8 mouse cellular contexts compared by ENCODE assay signal in the genomic region with DNA sequence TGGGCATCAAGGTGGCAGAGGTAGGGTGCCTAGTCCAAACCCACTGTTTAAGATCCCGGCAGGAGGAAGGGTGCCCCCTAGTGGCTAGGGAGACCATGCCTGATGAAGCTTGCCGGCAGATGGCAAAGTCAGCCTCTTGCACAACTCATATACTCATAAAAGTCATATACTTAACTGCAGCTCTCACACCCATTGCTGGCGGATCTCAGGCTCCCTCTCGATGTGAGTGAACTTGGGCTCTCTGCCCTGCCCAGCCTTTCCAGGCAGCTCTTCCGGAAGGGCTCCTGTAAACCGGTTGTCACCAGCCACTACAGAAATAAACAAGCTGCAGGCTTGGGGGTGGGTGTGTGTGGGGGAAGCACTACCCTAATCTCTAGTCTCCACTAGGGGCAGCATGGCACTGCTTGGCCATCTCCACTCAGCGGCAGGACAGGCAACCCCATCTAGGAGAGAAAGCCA. TPM values are rescaled to one million over a fixed set of nuclear protein-coding genes. Genes with fewer than 3 reads are reported as not detected.
DNase-seq lines count a peak whose midpoint lies in the region; ATAC-seq lines count a peak whose summit lies in the region.

No protein-coding gene starts in this region.

- H3K27ac ChIP-seq in hindbrain, embryonic 12.5 days = peak overlapping the region; percentile 31; the same call in 1 of the 2 replicates

- WGBS in hindbrain, embryonic 12.5 days = 2% methylated on average over 7 of the region's 7 CpGs

- H3K4me3 ChIP-seq in hindbrain, embryonic 12.5 days = 0 out of 2 replicates have a peak overlapping the region, but pooled peaks have one; percentile 6

- H3K4me1 ChIP-seq in hindbrain, embryonic 12.5 days = peaks cover 16% of the 10 kb centered on the region

- peak overlapping the region; percentile 34 for H3K4me2 ChIP-seq in hindbrain, embryonic 12.5 days (replicated peaks)

- H3K9me3 ChIP-seq in hindbrain, embryonic 12.5 days (replicated peaks) = no peaks in the 10 kb centered on the region

- H3K36me3 ChIP-seq in hindbrain, embryonic 12.5 days = no peaks in the 10 kb centered on the region

- no peak for ATAC-seq in hindbrain, embryonic 12.5 days (ENCODE audit: low FRiP score)

- peak; percentile 89 for DNase-seq in Muller cell, postnatal 12 days (ENCODE audit: inconsistent ontology term)
- peak; percentile 93 for DNase-seq in cerebellum, adult 9-11 months
- peak; percentile 78 to 90 for DNase-seq in frontal cortex, adult 2 months (ENCODE audit: extremely low spot score in 1 of 2, low spot score in 1 of 2)
- peak; percentile 86 to 90 for DNase-seq in layer of hippocampus, postnatal 14 days (ENCODE audit: low spot score in 2 of 2)
- DNase-seq in lung, postnatal 25 days (ENCODE audit: low spot score) = peak; percentile 95
- DNase-seq in retina, embryonic 14.5 days (ENCODE audit: low spot score) = peak; percentile 93
- peak; percentile 95 for DNase-seq in thymus, postnatal 4 days

- peaks cover 10% of the 10 kb centered on the region for H3K27me3 ChIP-seq in hindbrain, embryonic 12.5 days

- H3K9ac ChIP-seq in hindbrain, embryonic 12.5 days = peak overlapping the region; percentile 8; the same call in 1 of the 2 replicates

RNA-seq across cellular contexts. Expression of gene Tubb4b, which starts 4.0 kb away (rescaled TPM):
- 499 and 548 TPM in 2 replicates for polyA plus RNA-seq in frontal cortex, adult 2 months (2012; rRNA removed)
- polyA plus RNA-seq in hindbrain, embryonic 12.5 days (2016; fragmentation: Nextera tagmentation; extraction: Ambion mirVana) = 391 and 416 TPM in 2 replicates
- 100 to 1,000 TPM; 415 to 455 TPM for total RNA-seq in layer of hippocampus, postnatal 14 days (2021)

RNA-seq across cellular contexts. Expression of gene Slc34a3, which starts 5.7 kb away (rescaled TPM):
- polyA plus RNA-seq in frontal cortex, adult 2 months (2012; rRNA removed) = 0.08 and 0.15 TPM in 2 replicates
- polyA plus RNA-seq in hindbrain, embryonic 12.5 days (2016; fragmentation: Nextera tagmentation; extraction: Ambion mirVana) = not detected in 2 replicates
- total RNA-seq in layer of hippocampus, postnatal 14 days (2021) = not detected

RNA-seq across cellular contexts. Expression of gene Rnf224, which starts 8.1 kb away (rescaled TPM):
- not detected in 2 replicates for polyA plus RNA-seq in frontal cortex, adult 2 months (2012; rRNA removed)
- polyA plus RNA-seq in hindbrain, embryonic 12.5 days (2016; fragmentation: Nextera tagmentation; extraction: Ambion mirVana) = not detected in 2 replicates
- total RNA-seq in layer of hippocampus, postnatal 14 days (2021) = not detected

RNA-seq across cellular contexts. Expression of gene Fam166a, which starts 9.9 kb away (rescaled TPM):
- 0.16 and 0.19 TPM in 2 replicates for polyA plus RNA-seq in frontal cortex, adult 2 months (2012; rRNA removed)
- polyA plus RNA-seq in hindbrain, embryonic 12.5 days (2016; fragmentation: Nextera tagmentation; extraction: Ambion mirVana) = 0.19 TPM in 1 of 2 replicates, not detected in the other
- not detected for total RNA-seq in layer of hippocampus, postnatal 14 days (2021)

RNA-seq across cellular contexts. Expression of gene Rnf208, which starts 13.6 kb away (rescaled TPM):
- 248 and 300 TPM in 2 replicates for polyA plus RNA-seq in frontal cortex, adult 2 months (2012; rRNA removed)
- polyA plus RNA-seq in hindbrain, embryonic 12.5 days (2016; fragmentation: Nextera tagmentation; extraction: Ambion mirVana) = 37.8 and 40.5 TPM in 2 replicates
- 100 to 1,000 TPM; 195 to 202 TPM for total RNA-seq in layer of hippocampus, postnatal 14 days (2021)
